Mouse (Mus musculus) stomach, embryonic 16.5 days (tissue): ENCODE results near the gene Zfp456. TPM values are rescaled to one million over a fixed set of nuclear protein-coding genes. Genes with fewer than 3 reads are reported as not detected.
"Not testable (repeated sequence)": the region's sequence is repeated elsewhere in the genome, so short reads cannot be mapped to it uniquely, and the experiment has no call there.

Source experiments
- ATAC-seq: fragments of 200-750 bp; cut with Nextera tagmentation; 2 replicates; pipeline ENCODE4 v1.8.0; 2017; ENCODE audit warnings: moderate number of reproducible peaks, moderate TSS enrichment; ENCODE audit not compliant: insufficient read depth, low FRiP score
- H3K27ac ChIP-seq: fragments of 300-500 bp; sonication (generic); 2 replicates; pipeline ENCODE4 v1.5.1; 2014; ENCODE audit warnings: low read length
- H3K27me3 ChIP-seq: fragments of 300-500 bp; sonication (generic); 2 replicates; pipeline ENCODE4 v1.6.1; 2014; ENCODE audit warnings: low read length, control low read depth, mixed read lengths; ENCODE audit not compliant: control insufficient read depth, insufficient read depth
- H3K36me3 ChIP-seq: fragments of 300-500 bp; sonication (generic); 2 replicates; pipeline ENCODE4 v1.6.1; 2014; ENCODE audit warnings: low read length; ENCODE audit not compliant: control insufficient read depth, insufficient read depth
- H3K4me1 ChIP-seq: fragments of 300-500 bp; sonication (generic); 2 replicates; pipeline ENCODE4 v1.6.1; 2014; ENCODE audit warnings: low read length, control low read depth, mixed read lengths; ENCODE audit not compliant: control insufficient read depth, insufficient read depth
- H3K4me2 ChIP-seq: fragments of 300-500 bp; sonication (generic); 2 replicates; pipeline ENCODE4 v1.6.1; 2014; ENCODE audit warnings: low read depth, low read length, mixed read lengths
- H3K4me3 ChIP-seq: fragments of 300-500 bp; sonication (generic); replicated peaks from 2 replicates; pipeline ENCODE4 v1.5.1; 2014; ENCODE audit warnings: mild to moderate bottlenecking, low read length
- H3K9ac ChIP-seq: fragments of 300-500 bp; sonication (generic); 2 replicates; pipeline ENCODE4 v1.6.1; 2014; ENCODE audit warnings: low read length
- H3K9me3 ChIP-seq: fragments of 300-500 bp; sonication (generic); replicated peaks from 2 replicates; pipeline ENCODE4 v1.6.1; 2016; ENCODE audit warnings: low read length, control low read depth; ENCODE audit not compliant: control insufficient read depth
- WGBS: fragments of 180-500 bp; shearing (Covaris S2); extraction: QIAGEN DNeasy Blood & Tissue Kit; methylation state at CpG from one replicate; pipeline ENCODE4 v1.1.7; 2014; 5-methylcytosine and 5-hydroxymethylcytosine counted together
- polyA plus RNA-seq: library from polyadenylated mRNA; unstranded; fragments of >200 nt; fragmentation: Nextera tagmentation; extraction: Ambion mirVana; gene quantifications from 2 replicates; pipeline ENCODE4 v1.2.1, GENCODE M21; 2015

The Zfp456 gene
- polyA plus RNA-seq, 1 experiment from 2014 or later = 1.7 TPM

GRCm38 (mm10) chr13:67376255-67376654 lies 645 bp upstream of the Zfp456 start:
- not testable (repeated sequence) for H3K4me2 ChIP-seq, H3K9ac ChIP-seq, ATAC-seq, H3K36me3 ChIP-seq, H3K27ac ChIP-seq, H3K4me1 ChIP-seq, H3K4me3 ChIP-seq, H3K27me3 ChIP-seq, H3K9me3 ChIP-seq
- 70% methylated on average over 3 of the region's 3 CpGs for WGBS

DNA sequence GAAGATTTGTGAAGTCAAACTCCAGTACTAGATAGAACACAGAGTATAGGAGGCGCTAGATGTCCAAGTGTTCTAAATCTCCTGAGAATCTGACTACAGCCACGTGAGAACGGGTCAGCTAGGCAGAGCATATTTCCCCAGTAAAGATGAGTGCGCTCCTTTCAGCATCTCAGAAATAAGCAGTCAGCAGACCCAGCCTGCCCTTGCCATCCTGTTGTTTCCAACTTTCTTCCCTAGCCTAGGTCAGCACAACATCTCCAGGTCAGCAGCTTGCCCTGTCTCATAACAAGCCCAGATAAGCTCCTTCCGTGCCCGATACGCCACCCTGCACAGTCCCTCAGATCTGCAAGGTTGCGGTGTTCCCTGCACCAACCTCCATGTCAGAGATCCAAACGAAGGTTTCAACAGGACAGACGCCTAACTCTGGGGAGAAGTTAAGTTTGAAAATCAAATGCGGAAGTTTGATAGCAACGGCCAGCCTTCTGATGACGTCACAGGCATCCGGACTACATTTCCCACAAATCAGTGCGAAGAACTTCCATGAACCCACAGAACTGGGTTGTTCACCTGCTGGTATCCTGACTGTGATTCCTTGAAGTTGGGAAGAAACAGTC lies 15.4 kb downstream of the Zfp456 start, which contains the start of the genes Gm28044 and Zfp953:
Gm28044 (minus strand) TSS at position 406 of the 614 bp plus-strand sequence.
Zfp953 (minus strand) TSS at position 475 of the 614 bp plus-strand sequence.
- Histone ChIP-seq H3K9me3 (no peaks in the 10 kb centered on the region), H3K27me3 (no peaks in the 10 kb centered on the region), H3K9ac (peak within 1 kb of the TSS; percentile 81), H3K4me1 (no peaks in the 10 kb centered on the region), H3K36me3 (no peaks in the 10 kb centered on the region), H3K27ac (peak within 1 kb of the TSS; percentile 71), H3K4me3 (peak within 1 kb of the TSS; percentile 80), H3K4me2 (peak within 1 kb of the TSS; percentile 67)
- ATAC-seq = peak; percentile 94
- WGBS = under 1% methylated on average over 15 of the region's 15 CpGs

DNA sequence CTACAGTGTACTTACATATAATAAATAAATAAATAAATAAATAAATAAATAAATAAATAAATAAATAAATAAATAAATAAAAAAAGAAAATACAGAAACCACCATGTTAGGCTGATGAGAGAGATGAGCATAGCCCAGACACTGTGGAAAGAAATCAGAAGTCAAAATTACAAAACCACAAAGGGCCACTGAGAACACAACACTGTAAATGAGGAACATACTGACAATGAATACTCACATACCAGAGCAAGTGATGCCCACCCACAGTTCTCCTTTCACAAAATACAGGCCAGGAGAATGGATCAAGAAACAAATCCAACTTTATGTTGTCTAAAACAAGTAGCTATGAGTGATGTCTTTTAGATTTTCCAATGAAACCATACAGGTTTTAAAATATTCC lies 23.8 kb downstream of the Zfp456 start:
- Histone ChIP-seq H3K9me3 (no peaks in the 10 kb centered on the region), H3K4me1 (no peaks in the 10 kb centered on the region), H3K4me3 (no peak overlapping the region), H3K27me3 (no peaks in the 10 kb centered on the region), H3K4me2 (no peak overlapping the region), H3K27ac (no peak overlapping the region), H3K36me3 (no peaks in the 10 kb centered on the region), H3K9ac (no peak overlapping the region)
- ATAC-seq = no peak

- Histone ChIP-seq H3K9ac (no peak overlapping the region), H3K9me3 (no peaks in the 10 kb centered on the region), H3K36me3 (no peaks in the 10 kb centered on the region), H3K27ac (no peak overlapping the region), H3K4me2 (no peak overlapping the region), H3K27me3 (no peaks in the 10 kb centered on the region), H3K4me1 (no peaks in the 10 kb centered on the region), H3K4me3 (no peak overlapping the region)
- no peak for ATAC-seq
- 89% methylated on average over 2 of the region's 2 CpGs for WGBS
Measured at GRCm38 (mm10) chr13:67343422-67343821, 32.2 kb downstream of the Zfp456 start.

- no peaks in the 10 kb centered on the region for H3K36me3 ChIP-seq
- 0 out of 2 replicates have a peak, but pooled peaks cover 3% of the 10 kb centered on the region for H3K9me3 ChIP-seq
- H3K27ac ChIP-seq = no peak overlapping the region
- H3K27me3 ChIP-seq = no peaks in the 10 kb centered on the region
- 57% methylated on average over 1 of the region's 1 CpGs for WGBS
- H3K4me3 ChIP-seq = peak overlapping the region; percentile 53
- H3K4me1 ChIP-seq = 0 out of 2 replicates have a peak, but pooled peaks cover 3% of the 10 kb centered on the region
- H3K9ac ChIP-seq = peak overlapping the region; percentile 75
- H3K4me2 ChIP-seq = peak overlapping the region; percentile 53
- peak; percentile 2; the same call in 1 of the 2 replicates for ATAC-seq
Measured at GRCm38 (mm10) chr13:67332877-67333276, 42.7 kb downstream of the Zfp456 start.

DNA sequence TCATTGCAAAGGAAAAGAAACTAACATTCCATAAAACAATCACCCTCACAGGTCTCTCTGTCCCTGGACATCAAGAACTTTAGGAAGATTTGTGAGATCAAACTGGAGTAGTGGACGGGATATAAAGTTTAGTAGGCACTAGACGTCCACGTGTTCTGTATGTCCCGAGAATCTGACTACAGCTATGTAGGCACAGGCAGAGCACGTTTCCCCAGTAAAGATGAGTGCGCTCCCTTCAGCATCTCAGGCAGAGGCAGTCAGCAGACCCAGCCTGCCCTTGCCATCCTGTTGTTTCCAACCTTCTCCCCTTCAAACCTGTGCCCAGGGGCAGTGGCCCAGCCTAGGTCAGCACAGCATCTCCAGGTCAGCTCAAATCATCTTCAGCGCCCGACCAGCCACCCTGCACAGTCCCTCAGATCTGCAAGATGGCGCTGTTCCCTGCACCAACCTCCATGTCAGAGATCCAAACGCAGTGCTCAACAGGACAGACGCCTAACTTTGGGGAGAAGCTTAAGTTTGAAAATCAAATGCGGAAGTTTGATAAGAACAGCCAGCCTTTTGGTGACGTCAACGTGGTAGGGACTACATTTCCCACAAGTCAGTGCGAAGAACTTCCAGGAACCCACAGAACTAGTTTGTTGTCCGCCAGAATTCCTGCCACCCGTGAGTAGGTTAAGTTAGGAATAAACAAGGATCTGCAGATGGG lies 43.4 kb downstream of the Zfp456 start, which contains the start of gene Zfp595:
Zfp595 (minus strand) TSS at position 552 of the 706 bp plus-strand sequence.
- peak; percentile 95 for ATAC-seq
- H3K9ac ChIP-seq = peak within 1 kb of the TSS; percentile 75

More for the DNA sequence above, 43.4 kb downstream of the Zfp456 start, which contains the start of gene Zfp595:
- Histone ChIP-seq H3K9me3 (0 out of 2 replicates have a peak, but pooled peaks cover 3% of the 10 kb centered on the region), H3K4me1 (0 out of 2 replicates have a peak, but pooled peaks cover 3% of the 10 kb centered on the region), H3K27me3 (no peaks in the 10 kb centered on the region), H3K4me3 (peak within 1 kb of the TSS; percentile 53), H3K36me3 (no peaks in the 10 kb centered on the region), H3K27ac (peak within 1 kb of the TSS; percentile 38), H3K4me2 (peak within 1 kb of the TSS; percentile 53)
- 8% methylated on average over 17 of the region's 17 CpGs for WGBS

Other genes starting within 250 kb of the Zfp456 start
- gene Rsl1, start 202.6 kb downstream of the Zfp456 start, polyA plus RNA-seq = 7.5 and 10.0 TPM in 2 replicates
- 2.1 and 2.2 TPM in 2 replicates for gene Zfp455, start 181.3 kb downstream of the Zfp456 start, polyA plus RNA-seq
- 1.4 and 1.6 TPM in 2 replicates for gene Zfp458, start 97.3 kb downstream of the Zfp456 start, polyA plus RNA-seq
- gene Zfp457, start 69.3 kb downstream of the Zfp456 start, polyA plus RNA-seq = 0.42 and 0.85 TPM in 2 replicates
- 2.6 and 3.1 TPM in 2 replicates for gene Zfp595, start 43.2 kb downstream of the Zfp456 start, polyA plus RNA-seq
- gene Gm28044, start 15.3 kb downstream of the Zfp456 start, polyA plus RNA-seq = 0.28 TPM in 1 of 2 replicates, not detected in the other
- gene Zfp953, start 15.2 kb downstream of the Zfp456 start, polyA plus RNA-seq = 1.4 and 1.5 TPM in 2 replicates
- gene Gm28041, start 77 bp downstream of the Zfp456 start, polyA plus RNA-seq = 0.36 and 0.50 TPM in 2 replicates
- gene Zfp429, start 24.0 kb upstream of the Zfp456 start, polyA plus RNA-seq = 6.7 TPM in 2 replicates
- gene Zfp459, start 45.6 kb upstream of the Zfp456 start, polyA plus RNA-seq = 0.75 and 1.2 TPM in 2 replicates
- gene Zfp874a, start 75.8 kb upstream of the Zfp456 start, polyA plus RNA-seq = 8.9 and 9.8 TPM in 2 replicates
- gene Zfp874b, start 108.4 kb upstream of the Zfp456 start, polyA plus RNA-seq = 2.8 and 2.9 TPM in 2 replicates
- 12.8 and 14.2 TPM in 2 replicates for gene Zfp58, start 124.7 kb upstream of the Zfp456 start, polyA plus RNA-seq
- gene Gm26965, start 150.3 kb upstream of the Zfp456 start, polyA plus RNA-seq = not detected in 2 replicates
- gene Zfp87, start 150.4 kb upstream of the Zfp456 start, polyA plus RNA-seq = 21.2 and 21.3 TPM in 2 replicates
- gene Zfp748, start 178.0 kb upstream of the Zfp456 start, polyA plus RNA-seq = 11.2 and 12.4 TPM in 2 replicates
- gene Zfp729b, start 233.9 kb upstream of the Zfp456 start, polyA plus RNA-seq = 3.7 and 3.8 TPM in 2 replicates